Mouse (Mus musculus) heart, adult 11 months (tissue): ENCODE measurements around the gene Sptan1.
"Not testable (repeated sequence)": the region's sequence is repeated elsewhere in the genome, so short reads cannot be mapped to it uniquely, and the experiment has no call there.

Experiments used
- DNase-seq: peaks from one replicate; pipeline ENCODE4 v3.0.0; 2022

Gene Sptan1

DNA sequence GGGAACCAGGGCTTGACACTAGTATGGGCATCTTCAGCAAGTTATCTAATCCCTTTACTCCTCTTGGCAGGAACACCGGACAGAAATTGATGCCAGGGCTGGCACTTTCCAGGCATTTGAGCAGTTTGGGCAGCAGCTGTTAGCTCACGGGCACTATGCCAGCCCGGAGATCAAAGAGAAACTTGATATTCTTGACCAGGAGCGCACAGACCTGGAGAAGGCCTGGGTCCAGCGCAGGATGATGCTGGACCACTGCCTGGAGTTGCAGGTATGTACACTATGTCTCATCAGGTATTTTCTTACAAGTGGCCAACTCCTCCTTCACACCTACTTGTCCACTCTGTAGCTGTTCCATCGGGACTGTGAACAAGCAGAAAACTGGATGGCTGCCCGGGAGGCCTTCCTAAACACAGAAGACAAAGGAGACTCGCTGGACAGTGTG is 45.5 kb downstream of the Sptan1 start:
- peak; percentile 96 for DNase-seq

DNA sequence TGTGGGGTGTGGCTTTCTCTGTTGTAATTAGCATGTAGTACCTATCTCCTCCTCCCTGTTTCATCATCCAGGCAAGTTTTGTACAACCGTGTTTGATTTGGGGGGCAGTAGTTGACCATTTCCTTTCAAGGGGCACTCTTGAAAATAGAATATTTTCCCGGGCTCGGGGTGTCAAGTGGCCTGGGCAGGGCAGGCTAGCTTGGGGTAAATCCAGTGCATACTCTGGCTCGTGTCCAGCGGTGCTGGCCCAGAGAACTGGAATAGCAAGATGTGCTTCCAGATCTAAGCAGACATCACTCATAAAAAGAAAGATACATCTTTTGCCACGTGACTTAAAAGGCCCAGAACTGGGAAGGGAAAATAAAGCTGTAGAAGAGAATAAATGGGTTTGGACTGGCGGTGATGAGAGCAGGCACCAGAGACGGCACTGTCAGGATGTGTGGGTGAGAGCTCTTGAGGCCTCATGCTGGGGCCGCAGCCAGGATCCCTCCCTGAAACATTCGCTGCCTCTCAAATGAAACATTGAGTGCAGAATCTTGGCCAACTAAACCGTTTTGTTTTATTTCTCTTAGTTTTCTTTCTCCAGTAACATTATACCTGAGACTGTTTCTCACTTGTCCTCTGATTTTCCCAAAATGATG is 49.1 kb downstream of the Sptan1 start:
- peak; percentile 91 for DNase-seq

DNA sequence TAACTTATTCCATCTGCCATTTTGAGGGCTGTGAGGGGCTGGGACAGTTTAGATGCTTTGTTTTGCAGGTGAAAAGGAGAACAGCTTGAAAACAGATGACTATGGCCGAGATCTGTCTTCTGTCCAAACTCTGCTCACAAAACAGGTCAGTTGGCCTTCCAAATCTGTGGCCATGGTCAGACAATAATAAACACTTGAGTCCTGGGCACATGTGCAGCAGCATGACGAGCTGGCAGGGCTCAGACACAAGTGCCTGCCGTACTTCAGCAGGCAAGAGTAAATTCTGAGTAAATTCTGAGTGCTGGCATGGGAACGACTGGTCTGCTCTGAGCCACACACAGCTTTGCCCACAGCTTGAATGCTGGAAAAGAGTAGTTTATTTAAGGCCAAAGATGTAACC is 60.1 kb downstream of the Sptan1 start:
- peak; percentile 93 for DNase-seq

DNA sequence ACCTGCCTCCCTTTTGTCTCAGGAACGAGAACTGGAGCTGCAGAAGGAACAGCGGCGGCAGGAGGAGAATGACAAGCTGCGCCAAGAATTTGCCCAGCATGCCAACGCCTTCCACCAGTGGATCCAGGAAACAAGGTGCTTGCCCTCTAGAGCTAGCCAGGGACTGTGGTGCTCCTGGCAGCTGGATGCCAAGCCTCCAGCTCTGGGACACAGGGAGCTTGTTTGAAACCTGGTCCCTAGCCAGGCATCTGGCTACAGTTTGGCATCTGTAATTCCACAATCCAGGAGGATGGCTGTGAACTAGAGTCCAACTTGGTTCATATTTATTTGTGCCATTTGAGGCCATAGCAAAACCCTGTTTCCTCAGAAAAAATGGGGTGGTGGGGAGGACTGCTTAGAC is 61.6 kb downstream of the Sptan1 start:
- DNase-seq, result no peak

DNA sequence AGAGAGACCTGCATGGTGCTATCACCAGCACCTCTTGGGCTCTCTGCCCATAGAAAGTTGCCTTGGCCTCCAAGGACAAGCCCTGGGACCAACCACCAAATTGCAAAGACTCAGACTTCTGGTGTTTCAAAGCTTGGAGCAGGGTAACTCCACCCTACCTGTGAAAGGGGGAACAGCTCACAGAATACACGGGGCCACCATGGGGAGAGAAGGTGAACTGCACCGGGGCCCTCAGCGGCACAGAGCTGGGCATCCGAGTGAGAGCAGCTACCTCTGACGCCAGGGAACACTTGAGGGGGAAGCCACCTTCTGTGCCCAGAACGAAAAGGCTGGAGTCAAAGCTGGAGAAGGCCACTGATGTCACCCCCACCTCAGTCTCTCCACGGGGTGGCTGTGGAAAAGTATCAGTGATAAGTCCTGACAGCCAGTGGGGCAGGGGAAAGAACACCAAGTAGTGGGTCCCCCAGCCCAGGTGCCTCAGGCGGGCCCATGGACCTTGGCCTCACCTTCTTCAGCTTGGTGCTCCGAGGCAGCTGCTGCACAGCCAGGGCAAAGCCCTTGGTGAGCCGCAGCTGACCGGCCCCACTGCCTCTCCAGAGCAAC is 67.0 kb downstream of the Sptan1 start:
- DNase-seq, result peak; percentile 90

DNA sequence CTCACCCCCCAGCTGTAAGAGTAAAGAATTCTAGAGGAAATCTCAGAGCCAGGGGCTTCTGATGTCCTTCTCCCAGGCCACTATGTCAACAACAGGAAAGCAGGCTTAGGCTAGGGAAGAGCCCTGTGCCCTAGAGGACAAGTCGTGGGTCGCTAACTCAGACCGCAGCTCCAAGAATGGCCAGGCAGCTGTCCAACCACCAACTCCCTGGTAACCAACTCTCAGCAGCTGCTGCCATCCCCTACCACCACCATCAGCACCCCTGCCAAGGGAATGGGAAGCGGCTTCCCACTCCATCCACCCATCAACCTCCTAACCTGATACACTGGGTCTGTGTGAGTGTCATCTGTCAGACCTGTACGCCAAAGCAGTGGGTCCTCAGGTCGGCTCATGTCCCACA is 67.6 kb downstream of the Sptan1 start:
- DNase-seq, result peak; percentile 88

DNA sequence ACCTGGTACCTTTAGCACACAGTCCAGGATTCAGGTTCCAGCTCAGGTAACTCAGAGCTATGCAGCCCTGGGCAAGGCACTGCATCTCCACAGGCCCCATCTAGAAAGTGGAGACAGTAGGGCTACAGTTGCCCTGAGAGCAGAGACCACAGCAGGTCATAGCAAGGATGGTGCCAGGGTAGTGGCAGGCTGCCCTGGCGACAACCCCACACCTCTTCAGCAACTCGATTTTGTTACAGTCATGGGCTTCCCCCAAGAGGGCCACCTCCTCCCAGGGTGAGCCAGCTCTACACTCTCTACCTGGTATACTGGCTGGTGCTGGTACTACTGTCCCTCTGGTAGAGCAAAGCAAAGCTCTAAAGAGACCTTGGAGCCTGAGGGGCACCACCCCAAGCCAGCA is 72.4 kb downstream of the Sptan1 start:
- DNase-seq, result no peak

DNA sequence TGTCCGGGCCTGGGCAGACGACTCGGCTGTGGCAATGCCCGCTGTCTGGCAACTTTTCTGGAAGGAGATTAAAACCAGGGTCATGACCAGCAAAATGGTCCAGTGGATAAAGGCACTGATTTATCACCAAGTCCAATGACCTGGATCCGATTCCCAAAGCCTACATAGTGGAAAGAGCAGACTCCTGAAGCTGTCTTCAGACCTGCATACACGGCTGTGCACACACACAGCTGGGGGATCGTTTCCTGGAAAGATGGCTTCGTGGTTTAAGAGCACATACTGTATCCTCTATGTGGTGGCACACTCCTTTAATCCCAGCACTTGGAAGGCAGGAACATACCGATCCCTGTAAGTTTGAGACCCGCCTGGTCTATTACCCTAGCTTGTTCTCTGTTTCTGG is 73.0 kb downstream of the Sptan1 start:
- no peak for DNase-seq

DNA sequence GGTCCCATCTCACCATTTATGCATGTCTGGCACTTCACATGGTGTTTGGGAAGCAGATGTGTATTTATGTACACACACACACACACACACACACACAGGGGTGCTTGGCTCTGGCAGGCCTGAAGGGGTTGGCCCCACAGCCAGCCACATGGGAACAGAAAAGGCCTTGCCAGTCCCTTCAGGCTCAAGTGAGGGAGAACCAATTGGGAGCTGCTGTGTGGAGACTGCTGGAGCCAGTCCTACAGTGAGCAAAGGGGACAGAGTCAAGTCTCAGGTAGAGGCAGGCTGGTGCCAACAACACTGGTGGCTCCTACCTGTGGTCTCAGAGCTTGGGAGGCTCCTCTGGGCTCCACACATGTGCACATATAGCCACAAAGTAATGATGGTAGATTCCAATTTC is 74.3 kb downstream of the Sptan1 start:
- no peak for DNase-seq

DNA sequence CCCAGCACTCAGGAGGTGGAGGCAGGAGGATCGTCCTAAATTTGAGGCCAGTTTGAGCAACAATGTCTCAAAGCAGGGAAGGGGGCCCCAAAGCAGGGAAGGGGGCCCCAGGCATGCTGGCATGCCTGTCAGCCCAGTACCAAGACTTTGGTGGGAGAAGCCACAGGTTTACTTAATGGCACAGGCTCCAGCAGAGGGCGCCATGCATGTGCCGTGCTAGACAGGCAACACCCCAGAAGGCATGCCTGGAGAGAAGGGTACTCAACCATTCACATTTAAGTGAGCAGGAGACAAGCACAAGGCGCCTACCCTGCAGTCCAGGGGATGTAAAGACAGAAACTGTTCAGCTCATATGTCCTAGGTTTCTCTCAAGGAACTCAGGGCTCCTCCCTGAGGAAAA is 77.1 kb downstream of the Sptan1 start:
- peak; percentile 95 for DNase-seq

DNA sequence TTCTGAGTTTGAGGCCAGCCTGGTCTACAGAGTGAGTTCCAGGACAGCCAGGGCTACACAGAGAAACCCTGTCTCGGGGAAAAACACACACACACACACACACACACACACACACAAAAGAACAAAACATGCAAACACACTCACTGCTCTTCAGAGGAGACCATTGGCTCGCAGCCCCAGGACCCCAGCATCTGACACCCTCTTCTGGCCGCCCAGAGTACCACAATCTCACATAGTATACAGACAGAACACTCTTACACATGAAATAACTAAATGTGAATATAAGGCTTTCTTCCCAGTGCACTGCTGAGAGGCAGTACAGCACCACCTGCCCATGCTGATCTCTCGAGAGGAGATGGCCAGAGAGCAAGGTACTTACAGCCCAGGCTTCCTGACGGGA is 79.2 kb downstream of the Sptan1 start:
- DNase-seq, result no peak

DNA sequence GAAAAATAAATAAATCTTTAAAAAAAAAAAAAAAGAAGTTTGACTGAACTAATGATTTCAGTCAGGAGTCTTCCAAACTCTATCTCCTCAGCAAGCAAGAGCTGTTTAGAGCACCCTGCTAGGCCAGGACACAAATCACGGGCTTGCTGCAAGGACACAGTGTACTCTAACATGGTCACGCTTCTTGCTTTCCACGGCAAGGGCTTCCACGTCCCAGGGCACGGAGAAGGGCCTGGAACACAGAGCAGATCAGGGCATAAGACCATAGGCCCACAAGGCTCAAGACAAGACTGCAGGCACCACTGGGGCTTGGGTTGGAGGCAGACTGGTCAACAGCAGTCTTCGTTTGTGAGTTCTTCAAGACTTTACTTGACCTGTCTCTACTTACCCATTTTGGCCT is 81.8 kb downstream of the Sptan1 start:
- DNase-seq, result peak; percentile 87

DNA sequence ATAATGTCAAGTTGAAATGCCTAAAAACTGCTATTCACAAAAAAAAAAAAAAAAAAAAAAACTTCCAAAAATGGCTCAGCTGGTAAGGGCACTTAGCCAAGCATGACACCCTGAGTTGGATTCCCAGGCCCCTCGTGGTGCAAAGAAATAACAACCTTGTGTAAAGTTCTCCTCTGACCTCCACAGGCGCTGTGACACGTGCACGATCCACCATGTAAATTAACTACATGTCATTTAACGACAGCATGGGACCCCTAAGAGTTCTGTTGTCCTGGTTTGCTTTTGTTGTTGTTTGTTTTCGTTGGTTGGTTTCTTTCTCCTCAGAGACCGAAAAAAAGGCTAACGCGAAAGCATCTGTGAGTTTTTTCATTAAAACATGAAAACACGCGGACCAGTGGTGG is 82.7 kb downstream of the Sptan1 start:
- no peak for DNase-seq

DNA sequence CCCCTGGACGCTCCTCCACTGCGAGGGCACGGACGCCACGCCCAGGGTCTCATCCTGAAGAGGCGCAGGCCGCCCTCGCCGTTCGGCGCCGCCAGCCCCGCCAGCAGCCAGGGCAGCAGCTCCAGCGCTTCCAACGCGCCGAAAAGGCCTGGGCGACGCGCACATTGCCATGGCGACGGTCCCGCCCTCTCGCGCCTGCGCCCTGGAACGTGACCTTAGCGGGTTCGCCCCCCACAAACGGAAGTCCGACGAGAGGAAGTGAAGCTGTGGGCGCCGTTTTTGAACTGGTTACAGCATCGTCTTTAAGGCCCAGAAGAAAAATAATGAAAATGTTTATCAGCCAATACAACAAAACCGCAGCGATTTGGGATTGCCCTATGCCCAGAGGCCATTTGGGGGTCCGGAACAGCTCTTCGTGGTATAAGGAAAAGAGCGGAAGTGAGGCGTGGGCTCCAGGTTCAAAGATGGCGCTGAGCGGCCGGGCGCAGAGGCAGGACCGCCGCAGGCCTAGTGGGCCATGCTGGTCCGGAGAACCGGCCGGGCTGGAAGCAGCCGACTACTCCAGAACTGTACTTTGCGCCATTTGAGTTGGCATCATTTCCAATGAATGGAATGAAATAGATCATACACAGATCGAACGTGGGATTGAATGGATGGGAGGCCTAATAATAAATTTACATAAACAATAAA is 83.5 kb downstream of the Sptan1 start, which contains the start of gene Wdr34:
Wdr34 (minus strand) TSS at position 183 of the 690 bp plus-strand sequence.
- DNase-seq, result peak; percentile 99

DNA sequence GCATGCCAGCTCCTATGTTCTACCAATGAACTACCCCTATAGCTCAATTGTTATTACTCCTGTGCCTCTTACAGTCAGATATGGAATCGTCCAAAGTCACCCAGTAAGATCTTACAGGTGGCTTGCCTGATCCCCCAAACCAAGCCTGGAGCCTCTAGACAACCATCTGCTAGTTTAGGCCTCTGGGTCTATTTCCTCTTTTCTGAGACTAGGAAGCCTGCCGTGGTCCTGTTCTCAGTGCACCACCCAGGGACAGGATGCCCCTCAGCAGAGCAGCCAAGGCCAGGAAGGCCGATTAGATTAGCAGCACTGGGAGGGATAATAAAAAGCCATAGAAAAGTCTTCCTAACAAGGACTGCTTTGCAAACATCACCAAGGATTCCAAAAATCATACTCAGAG is 84.5 kb downstream of the Sptan1 start:
- no peak for DNase-seq

DNA sequence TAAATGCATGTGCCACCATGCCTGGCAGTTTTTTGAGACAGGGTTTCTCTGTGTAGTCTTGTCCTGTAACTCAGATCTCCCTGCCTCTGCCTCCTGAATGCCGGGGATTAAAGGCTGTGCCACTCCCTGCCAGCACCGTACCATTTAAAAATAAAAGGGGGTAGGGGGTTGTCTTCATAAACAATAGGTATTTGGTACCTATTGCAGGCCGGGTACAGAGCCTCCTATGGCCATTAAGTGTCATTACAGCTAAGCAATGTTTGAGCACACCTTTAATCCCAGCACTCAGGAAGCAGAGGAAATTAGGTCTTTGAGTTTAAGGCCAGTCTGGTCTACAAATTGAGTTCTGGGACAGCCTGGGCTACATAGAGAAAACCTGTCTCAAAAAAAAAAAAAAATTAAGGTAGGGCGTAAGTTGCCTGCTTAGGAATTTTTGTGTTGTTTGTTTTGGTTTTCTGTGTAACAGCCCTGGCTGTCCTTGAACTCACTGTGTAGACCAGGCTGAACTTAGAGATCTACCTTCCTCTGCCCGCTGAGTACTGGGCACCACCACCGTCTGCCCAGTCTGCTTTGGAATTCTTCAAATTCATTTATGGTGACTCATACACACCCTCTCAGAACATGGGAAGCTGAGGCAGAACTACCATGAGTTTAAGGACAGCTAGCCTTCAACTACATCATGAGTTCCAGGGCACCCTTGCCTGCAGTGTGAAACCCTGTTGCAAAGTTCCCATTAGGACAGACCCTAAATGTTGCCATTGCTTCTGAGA is 86.8 kb downstream of the Sptan1 start:
- DNase-seq, result no peak

DNA sequence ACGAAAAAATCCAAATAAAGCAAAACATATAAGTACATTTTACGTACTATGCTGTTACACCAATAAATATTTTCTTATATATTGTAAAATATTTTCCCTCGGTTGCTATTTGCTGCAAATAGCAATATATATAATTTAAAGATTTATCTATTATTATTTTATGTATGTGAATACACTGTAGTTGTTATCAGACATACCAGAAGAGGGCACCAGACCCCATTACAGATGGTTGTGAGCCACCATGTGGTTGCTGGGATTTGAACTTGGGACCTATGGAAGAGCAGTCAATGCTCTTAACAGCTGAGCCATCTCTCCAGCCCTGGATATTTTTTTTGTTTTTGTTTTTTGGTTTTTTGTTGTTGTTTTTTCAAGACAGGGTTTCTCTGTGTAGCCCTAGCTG is 90.0 kb downstream of the Sptan1 start:
- not testable (repeated sequence) for DNase-seq

DNA sequence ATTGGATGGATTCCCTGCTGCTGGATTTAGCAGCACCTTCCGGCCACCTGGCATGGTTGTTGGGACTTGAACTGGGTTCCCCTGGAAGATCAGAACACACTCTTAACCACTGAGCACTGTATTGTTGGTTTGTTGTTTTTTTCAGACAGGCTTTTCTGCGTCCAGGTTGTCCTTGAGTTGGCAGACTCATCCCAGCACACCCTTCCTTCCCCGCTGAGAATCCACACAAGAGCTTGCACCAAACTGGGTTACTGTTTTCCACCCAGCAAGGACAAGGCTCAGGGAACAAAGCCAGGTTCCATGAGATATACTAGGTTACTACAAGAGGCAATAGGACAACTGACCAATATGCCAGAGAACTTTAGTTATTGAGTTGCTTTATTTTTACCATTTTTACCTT is 91.4 kb downstream of the Sptan1 start:
- no peak for DNase-seq

DNA sequence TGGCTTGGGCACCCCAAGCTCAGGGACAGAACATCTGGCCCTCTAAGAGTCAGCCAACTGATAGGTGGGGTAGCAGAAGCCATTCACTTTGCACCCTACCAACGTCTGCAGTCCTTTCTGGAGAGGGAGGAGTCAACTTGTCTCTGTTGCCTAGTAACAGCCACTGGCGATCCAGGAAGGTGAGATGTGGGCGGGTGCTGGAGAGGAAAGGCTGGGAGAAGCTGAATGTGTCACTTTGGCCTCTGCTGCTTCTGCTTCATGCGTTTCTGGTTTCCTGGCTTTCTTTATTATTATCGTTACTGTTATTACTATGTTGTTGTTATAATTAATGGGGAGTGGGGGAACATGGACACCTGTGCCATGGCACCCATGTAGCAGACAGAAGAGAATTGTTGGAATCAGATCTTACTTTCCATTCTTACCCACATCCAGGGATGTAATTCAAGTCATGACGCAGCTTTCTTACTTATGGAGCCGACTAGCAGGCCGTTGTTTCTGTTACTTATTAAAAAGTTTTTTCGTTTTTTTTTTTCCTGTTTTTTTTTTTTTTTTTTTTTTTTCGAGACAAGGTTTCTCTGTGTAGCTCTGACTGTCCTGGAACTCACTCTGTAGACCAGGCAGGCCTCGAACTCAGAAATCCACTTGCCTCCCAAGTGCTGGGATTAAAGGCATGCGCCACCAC is 92.0 kb downstream of the Sptan1 start, which contains the start of gene Set:
Set (plus strand) TSS at position 156 of the 682 bp plus-strand sequence.
- DNase-seq, result no peak

DNA sequence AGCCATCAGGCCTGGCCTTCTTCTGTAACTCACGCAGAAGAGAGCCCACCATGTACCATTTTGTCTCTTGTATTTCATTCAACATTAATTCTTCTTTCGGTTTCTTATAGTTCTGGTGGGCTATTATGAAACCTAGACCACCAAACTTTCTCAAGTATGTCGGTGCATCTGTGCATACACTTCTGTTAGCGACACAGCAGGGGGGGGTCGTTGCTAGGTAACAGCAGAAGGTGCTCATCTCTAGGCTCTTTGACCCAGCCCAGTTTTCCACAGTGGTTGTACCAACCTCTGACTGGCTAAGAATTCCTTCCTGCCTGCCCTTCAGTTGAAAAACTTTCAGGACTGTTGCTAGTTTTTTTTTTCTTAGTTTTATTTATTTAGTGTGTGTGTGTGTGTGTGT is 93.1 kb downstream of the Sptan1 start:
- DNase-seq, result no peak

DNA sequence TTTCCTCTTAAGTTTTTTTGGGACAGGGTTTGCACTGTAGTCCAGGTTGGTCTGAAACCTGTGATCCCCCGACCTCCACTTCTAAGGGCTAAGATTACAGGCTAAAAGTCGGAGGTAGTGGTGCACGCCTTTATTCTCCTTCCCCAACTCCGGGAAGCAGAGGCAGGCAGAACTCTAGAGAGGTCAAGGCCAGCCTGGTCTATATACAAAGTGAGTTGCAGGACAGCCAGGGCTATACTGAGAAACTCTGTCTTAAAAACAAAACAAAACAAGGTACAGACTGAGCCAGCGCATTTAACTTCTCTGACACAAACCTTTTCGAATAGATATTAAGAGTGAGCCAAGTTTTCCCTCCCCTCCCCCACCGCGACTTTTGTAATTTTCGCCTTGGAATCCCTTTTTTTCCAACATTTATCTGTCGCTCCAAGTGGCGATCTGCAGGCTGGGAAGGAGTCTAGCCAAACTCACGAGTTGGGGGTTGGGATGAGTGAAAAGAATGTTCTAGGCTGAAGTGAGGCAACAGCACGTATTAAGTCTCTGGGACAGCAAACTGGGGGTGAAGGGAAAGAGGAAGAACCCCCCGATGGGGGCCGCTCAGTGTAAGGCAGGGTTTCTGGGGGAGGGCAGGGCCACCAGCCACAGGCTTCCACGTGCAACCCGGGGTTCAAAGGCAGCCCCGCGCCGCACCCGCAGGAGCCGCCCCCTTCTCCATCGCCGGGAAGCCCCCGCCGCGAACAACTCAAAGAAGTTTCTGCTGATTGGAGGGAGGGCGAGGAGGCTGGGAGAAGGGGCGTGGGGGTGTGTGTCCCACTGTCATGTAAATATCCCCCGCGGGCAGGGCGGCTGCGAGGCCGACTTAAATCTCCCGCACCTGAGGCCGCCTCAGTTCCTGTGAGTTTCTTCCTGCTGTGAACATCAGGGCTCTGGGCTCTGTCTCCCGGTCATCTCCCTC is 96.1 kb downstream of the Sptan1 start:
- DNase-seq, result peak; percentile 94
